Mouse (Mus musculus) gastrocnemius, postnatal 36 days (tissue): Measurements from ENCODE around the gene Zfp142. TPM values are rescaled to one million over a fixed set of nuclear protein-coding genes. Genes with fewer than 3 reads are reported as not detected.

Experiments used
- DNase-seq, 2 experiments: peaks; one replicate each; pipeline ENCODE4 v3.0.0; 2022
- intact Hi-C: fragments of 180-260 bp; cut with DNase I; formaldehyde crosslinking; loops from one replicate; pipeline ENCODE4 v1.15.1; 2025
- microRNA-seq, 2 experiments: library from miRNA; unstranded; fragments of <30 nt; microRNA quantifications; one replicate each; pipeline ENCODE4 v1.2.0; 2021
- total RNA-seq, 2 experiments: library from RNA; stranded (reverse); gene quantifications; 2 replicates each; pipeline ENCODE4 v1.2.3; 2021

The Zfp142 gene
- total RNA-seq, 2 experiments from 2014 or later = 7.1 to 7.2 TPM

- intact Hi-C loops = no loop called here
Measured at GRCm38 (mm10) chr1:74524746-74525145, 63.3 kb downstream of the Zfp142 start.

GRCm38 (mm10) chr1:74519875-74520274, 68.2 kb downstream of the Zfp142 start:
- intact Hi-C loops = no loop called here
- no peak for DNase-seq

More at GRCm38 (mm10) chr1:74524746-74525145, 63.3 kb downstream of the Zfp142 start:
- DNase-seq = no peak

Small RNAs within 50 kb of the gene (microRNA-seq; reads per million reads assigned to microRNA genes)
- gene Gm25035 = 0 reads per million in 2 experiments

Other genes starting within 250 kb of the Zfp142 start
- gene Catip, start 226.1 kb downstream of the Zfp142 start, total RNA-seq = under 1 TPM in 1 of 2 experiments, not detected in 1; 0.12 TPM
- 1 to 10 TPM; 3.0 to 3.9 TPM for gene Slc11a1, start 213.1 kb downstream of the Zfp142 start, total RNA-seq
- 10 to 100 TPM; 82.2 to 97.4 TPM for gene Ctdsp1, start 196.7 kb downstream of the Zfp142 start, total RNA-seq
- not detected for gene Vil1, start 178.9 kb downstream of the Zfp142 start, total RNA-seq
- 10 to 100 TPM; 11.1 to 11.6 TPM for gene Cnot9, start 82.2 kb downstream of the Zfp142 start, total RNA-seq
- gene Plcd4, start 45.4 kb downstream of the Zfp142 start, total RNA-seq = 10 to 100 TPM; 52.2 to 73.6 TPM
- gene Usp37, start 44.0 kb downstream of the Zfp142 start, total RNA-seq = 1 to 10 TPM; 7.8 to 8.8 TPM
- 10 to 100 TPM; 17.9 to 19.6 TPM for gene Bcs1l, start within 50 bp of the Zfp142 start, total RNA-seq
- gene Rnf25, start 13.2 kb upstream of the Zfp142 start, total RNA-seq = 10 to 100 TPM; 15.1 to 17.5 TPM
- under 1 TPM; 0.38 to 0.39 TPM for gene Stk36, start 13.2 kb upstream of the Zfp142 start, total RNA-seq
- gene Ttll4, start 73.5 kb upstream of the Zfp142 start, total RNA-seq = 10 to 100 TPM; 11.3 to 14.3 TPM
- 10 to 100 TPM; 41.0 to 44.1 TPM for gene Cyp27a1, start 125.3 kb upstream of the Zfp142 start, total RNA-seq
- 10 to 100 TPM; 63.9 to 90.3 TPM for gene Prkag3, start 161.0 kb upstream of the Zfp142 start, total RNA-seq
- under 1 TPM; 0.20 to 0.32 TPM for gene Wnt6, start 183.6 kb upstream of the Zfp142 start, total RNA-seq
- not detected for gene Wnt10a, start 203.3 kb upstream of the Zfp142 start, total RNA-seq